Mouse (Mus musculus) megakaryocyte, embryonic 14.5 days (primary cell): ENCODE measurements around the gene Ntpcr.

ENCODE experiments used
- FLI1 ChIP-seq: IDR thresholded peaks from 2 replicates; pipeline ENCODE4 v1.6.1; 2012; ENCODE audit warnings: low read length, inconsistent platforms, mixed read lengths
- GATA1 ChIP-seq: IDR thresholded peaks from 3 replicates; pipeline ENCODE4 v1.6.1; 2012; ENCODE audit warnings: mixed read lengths, low read length, inconsistent platforms, borderline replicate concordance

- no peak for TF ChIP-seq GATA1
- no peak for TF ChIP-seq FLI1
Observed at GRCm38 (mm10) chr8:125756391-125757105, 26.8 kb downstream of the Ntpcr start.
